8 mouse cellular contexts compared by ENCODE assay signal in the genomic region with DNA sequence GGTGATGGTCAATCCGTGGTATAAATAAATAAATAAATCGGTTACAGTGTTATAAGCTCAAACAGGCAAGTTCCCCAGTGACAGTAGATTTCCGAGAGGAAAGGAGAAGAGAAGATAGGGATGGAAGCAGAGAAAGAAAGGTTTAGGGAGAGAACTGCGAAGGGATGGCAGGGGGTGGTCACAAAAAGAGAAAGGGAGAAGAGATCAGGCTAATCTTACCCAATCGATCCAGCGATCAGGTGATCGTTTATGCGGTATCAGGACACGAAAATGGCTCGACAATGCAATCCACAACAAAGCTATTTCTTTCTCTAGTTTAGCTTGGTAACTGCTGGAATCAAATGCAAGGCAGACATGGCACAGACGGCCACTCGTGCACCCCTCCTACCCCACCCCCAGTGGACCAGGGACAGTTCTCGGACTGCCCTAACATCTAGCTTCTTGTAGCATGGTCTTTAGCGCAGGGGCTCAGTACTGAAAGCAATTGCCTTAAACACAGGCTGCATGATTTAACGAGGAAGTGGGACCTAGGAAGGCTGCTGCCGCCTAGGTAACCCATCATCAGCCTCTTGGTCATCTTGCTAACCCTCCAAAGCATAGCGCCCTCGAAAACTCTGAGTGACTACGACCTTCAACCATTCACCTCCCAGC. TPM values are rescaled to one million over a fixed set of nuclear protein-coding genes. Genes with fewer than 3 reads are reported as not detected.
A peak's percentile ranks its signal among the peaks of the same experiment; 100 is the strongest.
DNase-seq lines count a peak whose midpoint lies in the region; ATAC-seq and TF ChIP-seq lines count a peak whose summit lies in the region.

Brinp3 (plus strand) TSS at position 80 of the 651 bp plus-strand sequence.

- no peaks in the 10 kb centered on the region for H3K79me2 ChIP-seq in liver, adult 2 months (ENCODE audit: control insufficient read depth, insufficient read depth, low read length)

- H3K4me1 ChIP-seq in liver, adult 2 months (ENCODE audit: control insufficient read depth, insufficient read depth, low read length): no peaks in the 10 kb centered on the region; the same call in 1 of the 2 replicates
- H3K4me1 ChIP-seq in hindbrain, embryonic 15.5 days (replicated peaks): peaks cover 10% of the 10 kb centered on the region; the same call in 1 of the 2 replicates
- no peaks in the 10 kb centered on the region for H3K4me1 ChIP-seq in liver, embryonic 14.5 days (replicated peaks; ENCODE audit: control insufficient read depth in 2 of 2, insufficient read depth in 2 of 2, low read length in 1 of 2)
- H3K4me1 ChIP-seq in stomach, embryonic 14.5 days (ENCODE audit: control insufficient read depth, insufficient read depth, low read length): no peaks in the 10 kb centered on the region; the same call in 1 of the 2 replicates

- peaks cover 5% of the 10 kb centered on the region; the same call in 1 of the 2 replicates for H3K27me3 ChIP-seq in liver, adult 2 months (ENCODE audit: control insufficient read depth, insufficient read depth, low read length)
- H3K27me3 ChIP-seq in hindbrain, embryonic 15.5 days: peaks cover 5% of the 10 kb centered on the region; the same call in 1 of the 2 replicates
- peaks cover 9% of the 10 kb centered on the region for H3K27me3 ChIP-seq in liver, embryonic 14.5 days (ENCODE audit: control insufficient read depth, insufficient read depth, low read length)
- H3K27me3 ChIP-seq in stomach, embryonic 14.5 days (ENCODE audit: control insufficient read depth, insufficient read depth, low read length): peaks cover 10% of the 10 kb centered on the region

- peak; percentile 28 for DNase-seq in liver, adult 2 months (ENCODE audit: extremely low read depth, low read depth, low spot score)
- no peak for DNase-seq in liver
- DNase-seq in embryo, embryonic 10.5 days (ENCODE audit: low spot score): peak; percentile 38
- DNase-seq in liver, embryonic 14.5 days (ENCODE audit: low read depth in 3 of 3, low spot score in 3 of 3): no peak
- DNase-seq in thymus, postnatal 14 days: no peak
- DNase-seq in lung, adult 18-20 months: no peak

- H3K36me3 ChIP-seq in liver, adult 2 months (ENCODE audit: control insufficient read depth, insufficient read depth, low read length): no peaks in the 10 kb centered on the region
- no peaks in the 10 kb centered on the region for H3K36me3 ChIP-seq in hindbrain, embryonic 15.5 days
- H3K36me3 ChIP-seq in liver, embryonic 14.5 days (replicated peaks; ENCODE audit: control insufficient read depth, insufficient read depth, low read depth): no peaks in the 10 kb centered on the region
- no peaks in the 10 kb centered on the region for H3K36me3 ChIP-seq in stomach, embryonic 14.5 days (ENCODE audit: control insufficient read depth, insufficient read depth, low read length)

- peak within 1 kb of the TSS; percentile 83 for H3K4me2 ChIP-seq in hindbrain, embryonic 15.5 days
- H3K4me2 ChIP-seq in liver, embryonic 14.5 days (ENCODE audit: low read depth): peak within 1 kb of the TSS; percentile 18; the same call in 1 of the 2 replicates
- peak within 1 kb of the TSS; percentile 64 for H3K4me2 ChIP-seq in stomach, embryonic 14.5 days (replicated peaks; ENCODE audit: low read depth, low read length)

- ATAC-seq in hindbrain, embryonic 15.5 days (ENCODE audit: low FRiP score, low read depth): peak; percentile 51; the same call in 1 of the 2 replicates
- no peak for ATAC-seq in liver, embryonic 14.5 days (ENCODE audit: insufficient read depth)
- no peak for ATAC-seq in stomach, embryonic 14.5 days (ENCODE audit: insufficient number of reproducible peaks, insufficient read depth, low FRiP score, low read depth)

- TF ChIP-seq POLR2A in liver, adult 2 months (IDR thresholded peaks at IDR 0.05; ENCODE audit: extremely low read depth, insufficient read depth, low read length): no peak

- TF ChIP-seq EP300 in liver, embryonic 14.5 days (IDR thresholded peaks at IDR 0.05; ENCODE audit: low read depth): no peak

- H3K4me3 ChIP-seq in liver, adult 2 months (ENCODE audit: insufficient read depth, low read depth, low read length): peak within 1 kb of the TSS; percentile 43
- peak within 1 kb of the TSS; percentile 63 for H3K4me3 ChIP-seq in hindbrain, embryonic 15.5 days
- no peak within 1 kb of the TSS for H3K4me3 ChIP-seq in liver, embryonic 14.5 days (ENCODE audit: insufficient read depth in 1 of 2, low read depth in 2 of 2, low read length in 2 of 2)
- peak within 1 kb of the TSS; percentile 33 for H3K4me3 ChIP-seq in stomach, embryonic 14.5 days (ENCODE audit: low read depth, low read length)

- no peak for TF ChIP-seq CTCF in liver, adult 2 months (IDR thresholded peaks at IDR 0.05; ENCODE audit: low read depth, low read length)
- no peak for TF ChIP-seq CTCF in liver, embryonic 14.5 days (IDR thresholded peaks at IDR 0.05; ENCODE audit: low read depth)

- no peaks in the 10 kb centered on the region for H3K9me3 ChIP-seq in hindbrain, embryonic 15.5 days
- no peaks in the 10 kb centered on the region for H3K9me3 ChIP-seq in liver, embryonic 14.5 days (ENCODE audit: control insufficient read depth, low read length)
- no peaks in the 10 kb centered on the region for H3K9me3 ChIP-seq in stomach, embryonic 14.5 days (ENCODE audit: control insufficient read depth, low read depth, low read length)

- no peak within 1 kb of the TSS for H3K27ac ChIP-seq in liver, adult 2 months (replicated peaks; ENCODE audit: insufficient read depth, low read depth, low read length)
- H3K27ac ChIP-seq in hindbrain, embryonic 15.5 days (replicated peaks): peak within 1 kb of the TSS; percentile 85
- H3K27ac ChIP-seq in liver, embryonic 14.5 days: no peak within 1 kb of the TSS
- no peak within 1 kb of the TSS for H3K27ac ChIP-seq in stomach, embryonic 14.5 days (ENCODE audit: low read length)

- no peak within 1 kb of the TSS for H3K9ac ChIP-seq in liver, adult 2 months (ENCODE audit: low read depth, low read length)
- H3K9ac ChIP-seq in hindbrain, embryonic 15.5 days: peak within 1 kb of the TSS; percentile 54
- H3K9ac ChIP-seq in liver, embryonic 14.5 days (replicated peaks): no peak within 1 kb of the TSS
- H3K9ac ChIP-seq in stomach, embryonic 14.5 days (replicated peaks; ENCODE audit: low read depth, low read length): no peak within 1 kb of the TSS

- 3% methylated on average over 19 of the region's 19 CpGs for WGBS in liver, adult 2 months
- under 1% methylated on average over 19 of the region's 19 CpGs for WGBS in hindbrain, embryonic 15.5 days
- WGBS in liver, embryonic 14.5 days (ENCODE audit: insufficient replicate concordance): 2% methylated on average over 19 of the region's 19 CpGs
- WGBS in stomach, embryonic 14.5 days: 2% methylated on average over 19 of the region's 19 CpGs

RNA-seq across cellular contexts. Expression of gene Brinp3, which starts in this region (rescaled TPM):
- not detected in 2 replicates for total RNA-seq in liver, adult 2 months (2014; rRNA removed)
- not detected in 2 replicates for polyA plus RNA-seq in liver, adult 2 months (2012; rRNA removed)
- polyA plus RNA-seq in hindbrain, embryonic 15.5 days (2015; fragmentation: Nextera tagmentation; extraction: Ambion mirVana): 33.1 and 39.3 TPM in 2 replicates
- 0.01 TPM in 1 of 2 replicates, not detected in the other for polyA plus RNA-seq in liver, embryonic 14.5 days (2012; rRNA removed)
- polyA plus RNA-seq in liver, embryonic 14.5 days (2014; fragmentation: Nextera tagmentation; extraction: Ambion mirVana): not detected in 2 replicates
- 5.3 and 5.8 TPM in 2 replicates for polyA plus RNA-seq in stomach, embryonic 14.5 days (2014; fragmentation: Nextera tagmentation; extraction: Ambion mirVana)

Comparison
In these comparisons a context has a peak if more than half of its experiments do, and no peak if none do; other contexts are left out.
1. Peak in DNase-seq and H3K4me3 ChIP-seq in liver, adult 2 months; RNA of the gene not detected or under 1 TPM.
2. H3K4me3 ChIP-seq: peak in hindbrain, embryonic 15.5 days (single experiment) and stomach, embryonic 14.5 days (single experiment); none in liver, embryonic 14.5 days (0 of 2).
3. H3K4me2 ChIP-seq: peak in every context shown above with its lines; median percentile 83 in hindbrain, embryonic 15.5 days; 64 in stomach, embryonic 14.5 days; 18 in liver, embryonic 14.5 days.